Mouse (Mus musculus) midbrain, embryonic 14.5 days (tissue): ENCODE measurements around the gene Fbxw19. TPM values are rescaled to one million over a fixed set of nuclear protein-coding genes. Genes with fewer than 3 reads are reported as not detected.
"Not testable (repeated sequence)": the region's sequence is repeated elsewhere in the genome, so short reads cannot be mapped to it uniquely, and the experiment has no call there.

Experiments
- ATAC-seq: fragments of 200-750 bp; cut with Nextera tagmentation; 2 replicates; pipeline ENCODE4 v1.8.0; 2017; ENCODE audit warnings: moderate number of reproducible peaks, moderate library complexity; ENCODE audit not compliant: low FRiP score, low TSS enrichment
- DNase-seq: peaks from one replicate; pipeline ENCODE4 v3.0.0-alpha.2; 2015
- H3K27ac ChIP-seq: fragments of 300-500 bp; sonication (generic); replicated peaks from 2 replicates; pipeline ENCODE4 v1.5.1; 2014; ENCODE audit warnings: mild to moderate bottlenecking, low read depth, low read length, moderate library complexity
- H3K27me3 ChIP-seq: fragments of 300-500 bp; sonication (generic); 2 replicates; pipeline ENCODE4 v1.6.1; 2014; ENCODE audit warnings: low read length, control low read depth, mixed read lengths; ENCODE audit not compliant: control insufficient read depth, insufficient read depth
- H3K36me3 ChIP-seq: fragments of 300-500 bp; sonication (generic); 2 replicates; pipeline ENCODE4 v1.6.1; 2014; ENCODE audit warnings: low read length, control low read depth; ENCODE audit not compliant: control insufficient read depth, insufficient read depth
- H3K4me1 ChIP-seq: fragments of 300-500 bp; sonication (generic); 2 replicates; pipeline ENCODE4 v1.6.1; 2014; ENCODE audit warnings: mild to moderate bottlenecking, antibody characterized with exemption, low read length, control low read depth; ENCODE audit not compliant: control insufficient read depth, insufficient read depth
- H3K4me2 ChIP-seq: fragments of 300-500 bp; sonication (generic); 2 replicates; pipeline ENCODE4 v1.6.1; 2014; ENCODE audit warnings: mild to moderate bottlenecking, low read length, moderate library complexity
- H3K4me3 ChIP-seq: fragments of 300-500 bp; sonication (generic); replicated peaks from 2 replicates; pipeline ENCODE4 v1.5.1; 2014; ENCODE audit warnings: low read depth, low read length
- H3K9ac ChIP-seq: fragments of 300-500 bp; sonication (generic); replicated peaks from 2 replicates; pipeline ENCODE4 v1.6.1; 2014; ENCODE audit warnings: mild to moderate bottlenecking, low read length, moderate library complexity
- H3K9me3 ChIP-seq: fragments of 300-500 bp; sonication (generic); 2 replicates; pipeline ENCODE4 v1.6.1; 2016; ENCODE audit warnings: low read length, control low read depth, mixed read lengths; ENCODE audit not compliant: control insufficient read depth
- WGBS: fragments of 180-500 bp; shearing (Covaris S2); extraction: QIAGEN DNeasy Blood & Tissue Kit; methylation state at CpG from one replicate; pipeline ENCODE4 v1.1.7; 2014; 5-methylcytosine and 5-hydroxymethylcytosine counted together
- polyA plus RNA-seq: library from polyadenylated mRNA; unstranded; fragments of >200 nt; fragmentation: Nextera tagmentation; extraction: Ambion mirVana; gene quantifications from 2 replicates; pipeline ENCODE4 v1.2.1, GENCODE M21; 2014

Gene Fbxw19
- polyA plus RNA-seq, result not detected in 2 replicates

DNA sequence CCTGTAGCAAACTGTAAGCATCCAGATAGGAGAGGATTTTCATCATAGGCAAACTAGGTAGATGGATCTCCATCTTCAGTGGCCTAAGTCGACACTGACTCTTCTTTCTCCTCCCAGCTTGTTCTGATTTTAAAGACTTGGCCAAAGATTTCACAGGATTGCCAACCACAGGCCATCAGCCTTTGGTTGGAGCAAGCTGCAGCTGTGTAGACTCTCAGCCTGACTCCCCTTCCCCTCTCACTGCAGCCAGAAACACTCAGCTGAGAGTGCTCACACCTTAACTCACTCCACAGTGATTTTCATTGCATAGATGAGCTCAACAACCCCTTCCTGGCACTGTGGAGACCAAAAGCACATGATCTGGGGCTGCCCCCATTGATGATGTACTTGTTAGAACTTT, at the start of gene Fbxw19:
TSS of gene Fbxw19 (minus strand) at position 101 of the 400 bp plus-strand sequence.
- WGBS, result 72% methylated on average over 1 of the region's 1 CpGs
- not testable (repeated sequence) for H3K4me3 ChIP-seq, H3K27ac ChIP-seq

DNA sequence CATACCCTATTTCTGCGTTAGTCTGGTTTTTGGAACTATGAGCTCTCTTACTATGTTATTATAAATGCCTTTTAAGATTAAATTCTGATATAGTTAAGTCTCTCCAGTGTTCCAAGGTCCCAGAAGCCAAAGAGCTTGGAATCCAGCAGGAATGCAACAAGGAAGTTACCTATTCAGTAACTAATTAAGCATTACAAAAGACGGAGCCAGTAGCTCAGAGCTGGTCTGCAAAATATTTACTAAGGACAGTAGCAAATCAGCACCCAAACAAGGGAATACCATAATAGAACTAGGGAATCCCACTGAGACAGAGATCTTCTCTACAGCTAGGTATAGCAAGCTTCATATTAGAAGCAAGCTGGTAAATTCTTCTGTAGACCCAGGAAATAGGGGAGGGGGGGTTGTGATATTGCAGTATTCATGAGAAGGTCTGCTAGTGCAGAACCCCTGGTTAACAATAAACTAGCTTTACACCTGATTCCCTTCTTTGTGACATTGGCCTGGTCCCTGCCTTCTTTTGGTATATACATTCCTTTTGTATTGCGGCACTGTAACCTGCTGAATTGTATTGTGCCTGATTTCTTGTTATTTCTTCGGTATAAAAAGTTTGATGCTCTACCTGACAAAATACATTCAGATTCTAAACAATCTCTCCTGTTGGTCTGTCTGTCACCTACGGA, 27.9 kb upstream of the Fbxw19 start:
- Histone ChIP-seq H3K4me3 (no peak overlapping the region), H3K36me3 (no peaks in the 10 kb centered on the region), H3K4me1 (no peaks in the 10 kb centered on the region), H3K27ac (no peak overlapping the region), H3K9me3 (no peaks in the 10 kb centered on the region), H3K4me2 (no peak overlapping the region), H3K9ac (no peak overlapping the region), H3K27me3 (no peaks in the 10 kb centered on the region)
- DNase-seq, result no peak
- WGBS, result 82% methylated on average over 5 of the region's 5 CpGs
- ATAC-seq, result no peak

More for the DNA sequence above, at the start of gene Fbxw19:
- H3K36me3 ChIP-seq, H3K4me1 ChIP-seq, H3K9me3 ChIP-seq, DNase-seq, H3K27me3 ChIP-seq, ATAC-seq, H3K4me2 ChIP-seq, H3K9ac ChIP-seq: not testable (repeated sequence)

- ATAC-seq (no peak), DNase-seq (no peak)
- no peaks in the 10 kb centered on the region for H3K4me1 ChIP-seq
- no peak within 1 kb of the TSS for H3K4me2 ChIP-seq
- no peaks in the 10 kb centered on the region for H3K9me3 ChIP-seq
- H3K27ac ChIP-seq, result no peak within 1 kb of the TSS
- H3K9ac ChIP-seq, result no peak within 1 kb of the TSS
- H3K36me3 ChIP-seq, result no peaks in the 10 kb centered on the region
- no peak within 1 kb of the TSS for H3K4me3 ChIP-seq
- no peaks in the 10 kb centered on the region for H3K27me3 ChIP-seq
Observed at GRCm38 (mm10) chr9:109449040-109449439, 46.6 kb downstream of the Fbxw19 start, which contains the start of gene Fbxw16. Fbxw16 (minus strand) TSS chr9:109449140.

DNA sequence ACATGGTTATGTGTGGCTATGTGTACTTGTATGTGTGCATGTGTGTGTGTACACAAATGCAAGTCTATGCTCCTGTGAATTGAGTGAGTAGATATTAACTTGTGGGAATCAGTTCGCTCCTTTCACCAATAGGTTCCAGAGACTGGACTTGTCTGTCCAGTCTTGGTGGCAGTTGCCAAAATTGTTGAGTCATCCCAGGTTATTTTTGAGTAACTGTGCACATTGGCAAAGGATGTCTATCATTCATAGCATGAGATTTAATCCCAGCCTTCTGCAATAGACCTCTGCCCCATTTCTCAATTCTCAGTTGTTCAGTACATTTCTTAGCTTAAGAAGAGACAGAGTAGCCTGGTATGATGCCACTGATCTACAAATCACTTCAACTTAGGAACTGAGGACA, 62.7 kb downstream of the Fbxw19 start:
- Histone ChIP-seq H3K9ac (no peak overlapping the region), H3K4me3 (no peak overlapping the region), H3K36me3 (no peaks in the 10 kb centered on the region), H3K4me2 (no peak overlapping the region), H3K4me1 (no peaks in the 10 kb centered on the region), H3K27me3 (no peaks in the 10 kb centered on the region), H3K9me3 (no peaks in the 10 kb centered on the region), H3K27ac (no peak overlapping the region)
- no peak for ATAC-seq
- DNase-seq, result no peak
- 88% methylated on average over 1 of the region's 1 CpGs for WGBS

Other genes with a start within 250 kb of the Fbxw19 start
- not detected in 2 replicates for gene Fbxw14, start 208.2 kb downstream of the Fbxw19 start, polyA plus RNA-seq
- gene Fbxw28, start 156.2 kb downstream of the Fbxw19 start, polyA plus RNA-seq, result not detected in 2 replicates
- not detected in 2 replicates for gene Fbxw22, start 91.6 kb downstream of the Fbxw19 start, polyA plus RNA-seq
- not detected in 2 replicates for gene Fbxw16, start 46.7 kb downstream of the Fbxw19 start, polyA plus RNA-seq
- not detected in 2 replicates for gene Fbxw15, start 72.4 kb upstream of the Fbxw19 start, polyA plus RNA-seq
- gene Fbxw24, start 130.2 kb upstream of the Fbxw19 start, polyA plus RNA-seq, result not detected in 2 replicates
- not detected in 2 replicates for gene Fbxw25, start 168.8 kb upstream of the Fbxw19 start, polyA plus RNA-seq
- gene Fbxw18, start 206.8 kb upstream of the Fbxw19 start, polyA plus RNA-seq, result not detected in 2 replicates